Mouse (Mus musculus) mesoderm, embryonic 11.5 days (tissue): ENCODE measurements at regions not wholly inside any gene's neighbourhood (a gene's known extent, or its start where the extent isn't known, plus 50 kb on each side); places are given as distances from the start of the nearest gene placed in this dataset.

Experiments used
- DNase-seq: peaks from one replicate; pipeline ENCODE4 v3.0.0-alpha.2; 2012; ENCODE audit warnings: low read depth, low spot score

DNA sequence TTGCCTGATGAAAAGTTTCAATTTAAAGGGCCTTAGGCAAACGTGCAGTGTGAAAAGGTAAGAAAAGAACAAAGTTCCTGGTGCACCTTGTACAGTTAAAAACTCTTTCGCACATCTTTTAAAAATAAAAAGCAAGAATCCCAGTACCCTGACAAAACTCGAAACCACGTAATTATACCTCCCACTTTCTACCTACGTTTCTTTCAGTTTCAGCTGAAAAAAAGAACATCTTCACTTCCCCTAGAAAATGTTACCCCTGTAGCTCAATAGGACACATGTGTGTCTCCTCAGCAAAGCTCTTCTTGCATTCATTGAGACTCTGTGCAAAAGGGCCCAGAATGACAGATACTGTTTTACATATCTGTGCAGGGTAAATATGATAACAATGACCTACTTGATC, 113.2 kb downstream of the Spry2 start:
- no peak for DNase-seq

DNA sequence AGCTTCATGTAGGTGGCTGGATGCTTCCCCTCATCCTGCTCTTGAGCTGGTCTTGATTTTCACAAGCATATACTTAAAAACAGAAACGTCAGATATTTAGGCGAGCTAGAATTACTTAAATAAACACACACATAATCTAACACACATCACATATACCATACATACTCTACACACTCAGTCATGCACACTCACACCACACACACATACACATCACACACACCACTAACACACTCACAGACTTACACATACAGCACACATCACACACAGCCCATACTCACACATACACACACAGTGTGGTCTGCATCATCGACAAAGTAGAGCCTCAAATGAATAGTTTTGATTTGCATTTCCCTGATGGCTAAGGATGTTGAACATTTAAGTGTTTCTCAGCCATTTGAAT, 116.9 kb downstream of the Spry2 start:
- DNase-seq, result no peak

DNA sequence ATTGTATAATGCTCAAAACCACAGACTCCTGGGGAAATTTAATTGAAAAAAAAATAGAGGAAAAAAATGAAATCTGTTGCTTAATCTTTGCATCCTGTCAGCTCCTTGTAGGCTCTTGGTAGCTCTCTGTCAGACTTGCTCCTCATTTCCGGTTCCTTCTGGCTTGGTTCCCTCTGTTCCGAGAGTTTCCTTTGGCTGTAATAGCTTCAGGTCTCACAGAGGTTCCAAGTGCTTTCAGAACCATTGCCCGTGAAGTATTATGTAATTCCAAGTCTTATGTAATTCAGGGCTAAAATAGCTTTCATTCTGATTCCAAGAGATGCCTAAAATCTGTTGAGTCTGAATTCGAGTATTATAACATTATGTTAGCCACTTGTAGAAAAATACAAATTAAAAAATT, 117.3 kb downstream of the Spry2 start:
- no peak for DNase-seq

DNA sequence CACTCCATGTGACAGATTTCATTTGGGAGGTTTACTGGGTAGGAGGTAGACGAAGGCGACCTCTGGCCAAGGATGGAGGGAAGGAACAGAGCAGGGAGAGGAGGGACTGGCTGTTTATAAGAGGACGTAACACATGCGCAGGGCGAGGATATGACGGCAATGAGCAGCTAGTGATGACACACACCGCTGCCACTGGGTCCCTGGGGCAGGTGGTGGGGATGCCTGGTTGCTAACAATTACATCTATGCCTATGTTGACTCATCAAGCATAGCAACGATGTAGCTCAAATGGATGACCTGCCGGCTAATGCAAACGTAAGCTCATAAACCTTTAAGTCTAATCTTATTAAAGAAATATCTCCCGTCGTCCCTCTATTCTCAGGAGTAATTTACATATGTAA, 122.9 kb downstream of the Spry2 start:
- DNase-seq, result no peak

DNA sequence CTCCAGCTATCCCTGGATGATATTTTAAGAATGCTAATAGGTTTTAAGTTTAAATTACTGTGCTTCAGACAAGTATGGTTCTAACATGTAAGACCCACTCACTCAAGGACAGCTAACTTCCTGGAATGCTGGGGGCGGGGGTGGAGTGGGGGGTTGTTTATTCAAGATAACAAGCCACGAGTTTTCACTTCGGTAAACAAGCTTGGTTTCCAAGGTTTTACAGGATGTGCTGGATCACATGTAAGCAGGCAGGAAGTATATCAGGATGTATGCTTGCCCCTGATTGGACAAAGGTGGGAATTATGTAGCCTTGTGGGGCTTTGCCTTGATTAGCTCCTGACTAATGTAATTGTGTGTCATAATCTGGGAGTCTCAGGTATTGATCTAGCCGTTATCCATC, 129.5 kb downstream of the Spry2 start:
- no peak for DNase-seq

DNA sequence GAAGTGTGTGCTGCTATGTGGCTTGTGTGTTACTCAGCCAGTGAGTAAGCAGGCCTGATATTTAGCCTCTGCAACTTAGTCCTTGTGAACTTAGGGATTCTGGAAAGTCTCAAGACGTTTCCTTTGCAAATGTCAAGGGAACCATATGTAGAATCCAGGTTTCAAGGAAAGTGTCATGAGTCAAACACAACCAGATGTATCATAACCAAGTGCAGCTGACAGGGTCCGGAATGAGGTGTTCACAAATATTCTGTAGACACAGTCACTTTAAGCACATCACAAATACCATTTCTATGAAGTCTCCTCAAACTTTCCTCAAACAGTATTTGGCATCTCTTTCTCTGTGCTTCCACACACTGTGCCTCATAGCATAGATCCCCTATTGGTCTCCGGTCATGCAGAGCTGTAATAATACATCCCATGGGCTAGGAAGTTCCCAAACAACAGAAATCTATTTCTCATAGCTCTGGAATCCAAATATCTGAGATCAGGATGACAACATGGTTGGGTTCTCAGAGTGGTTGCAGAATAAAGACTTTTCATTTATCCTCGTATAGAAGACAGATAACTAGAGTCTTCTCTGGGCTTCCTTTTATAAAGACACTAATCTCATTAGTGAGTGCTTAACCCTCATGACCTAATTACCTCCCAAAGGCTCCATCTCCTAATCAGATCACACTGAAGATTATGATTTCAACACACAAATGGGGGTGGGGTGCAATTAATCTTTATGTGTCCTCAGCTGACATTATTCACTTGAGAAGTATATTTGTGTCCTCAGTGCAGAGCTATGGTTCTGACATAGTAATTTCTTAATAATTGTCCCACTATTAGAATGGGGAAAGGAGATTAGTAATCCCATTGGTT, 143.9 kb downstream of the Spry2 start:
- DNase-seq, result no peak

DNA sequence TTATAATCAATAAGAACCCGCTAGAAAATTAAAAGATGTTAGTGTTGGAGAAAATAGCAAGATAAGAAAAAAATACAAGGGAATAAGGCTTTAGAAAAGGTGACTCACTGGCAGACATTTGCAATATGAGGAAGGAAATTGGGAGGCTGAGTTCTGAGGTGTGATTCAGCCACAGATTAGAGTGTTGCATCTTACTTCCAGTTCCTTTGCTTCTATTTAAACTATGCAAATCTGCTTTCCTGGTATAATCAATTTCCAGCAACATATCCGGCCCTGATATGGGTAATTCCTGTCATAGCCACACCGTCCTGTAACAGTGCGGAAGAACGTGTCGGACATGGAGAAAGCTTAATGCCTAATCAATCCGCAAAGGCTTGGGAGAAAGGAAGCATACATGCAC, 144.9 kb downstream of the Spry2 start:
- DNase-seq, result no peak

DNA sequence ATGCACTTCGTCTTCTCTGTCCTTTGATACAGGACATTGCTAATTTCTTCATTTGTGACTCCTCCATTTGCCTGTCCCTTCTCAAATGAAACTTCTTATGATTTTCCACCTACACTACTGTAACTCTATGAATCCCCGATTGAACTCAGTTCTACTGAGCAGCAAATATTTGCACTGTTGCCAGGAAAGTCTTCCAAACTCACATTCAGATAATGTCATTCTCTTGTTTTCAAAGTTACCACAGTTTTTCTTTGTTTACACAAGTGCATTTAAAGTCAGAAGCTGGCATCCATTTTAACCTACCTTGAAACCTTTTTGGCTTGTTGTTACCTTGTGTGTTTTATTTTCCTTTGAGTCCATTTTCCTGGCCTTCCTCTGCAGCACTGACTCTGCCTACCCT, 152.0 kb downstream of the Spry2 start:
- no peak for DNase-seq

DNA sequence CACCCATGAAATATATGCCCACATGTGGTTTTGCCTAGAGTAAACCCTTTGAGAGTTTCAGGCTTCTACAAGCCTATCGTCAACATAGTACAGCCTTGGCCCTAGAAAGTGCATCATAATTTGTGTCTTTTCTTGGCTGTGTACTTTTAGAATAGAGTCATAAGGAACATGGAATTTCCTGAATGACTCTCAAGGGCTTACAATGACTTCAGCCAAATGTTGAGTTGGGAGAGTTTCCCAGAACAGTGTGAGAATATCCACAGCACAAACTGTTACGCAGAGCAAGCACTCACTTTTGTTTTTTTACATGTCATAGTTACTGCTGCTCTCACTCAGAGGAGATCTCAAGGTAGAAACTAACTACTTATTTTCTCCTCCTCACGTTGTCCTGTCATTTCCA, 152.5 kb downstream of the Spry2 start:
- no peak for DNase-seq

DNA sequence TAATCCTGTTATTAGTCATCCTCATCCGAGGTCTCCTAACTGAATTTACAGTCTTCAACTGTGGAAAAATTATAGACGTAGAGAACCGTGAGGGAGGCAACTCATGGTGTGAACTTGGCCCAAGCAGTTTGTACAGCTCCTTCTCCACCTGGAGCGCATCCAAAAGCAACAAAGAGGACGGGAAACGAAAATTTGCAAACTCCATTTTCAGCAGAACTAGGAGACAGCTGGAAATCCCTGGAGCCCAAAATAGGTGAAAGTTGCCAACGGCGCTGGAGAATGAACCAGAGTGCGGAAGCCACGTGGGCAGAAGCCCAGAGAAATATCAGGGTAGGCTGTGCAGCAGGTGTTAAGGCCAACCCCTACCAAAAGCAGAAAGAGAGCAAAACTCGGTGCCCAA, 155.7 kb downstream of the Spry2 start:
- no peak for DNase-seq

DNA sequence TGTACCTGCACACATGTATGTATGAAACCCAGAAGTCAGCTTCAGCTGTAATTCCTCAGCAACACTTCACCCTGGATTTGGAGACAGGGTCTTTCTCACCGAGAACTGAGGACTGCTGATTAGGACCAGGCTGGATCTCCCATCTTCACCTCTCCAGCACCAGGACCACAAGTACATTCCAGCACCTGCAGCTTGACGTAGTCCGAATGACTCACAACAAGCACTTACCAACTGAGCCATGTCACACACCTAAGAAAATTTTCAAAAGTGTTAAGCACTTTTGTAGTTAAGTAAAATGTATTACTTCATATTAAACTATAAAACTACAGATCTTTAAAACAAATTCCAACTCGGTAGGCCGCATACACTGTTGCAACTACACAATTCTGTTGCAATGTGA, 158.1 kb downstream of the Spry2 start:
- DNase-seq, result no peak

DNA sequence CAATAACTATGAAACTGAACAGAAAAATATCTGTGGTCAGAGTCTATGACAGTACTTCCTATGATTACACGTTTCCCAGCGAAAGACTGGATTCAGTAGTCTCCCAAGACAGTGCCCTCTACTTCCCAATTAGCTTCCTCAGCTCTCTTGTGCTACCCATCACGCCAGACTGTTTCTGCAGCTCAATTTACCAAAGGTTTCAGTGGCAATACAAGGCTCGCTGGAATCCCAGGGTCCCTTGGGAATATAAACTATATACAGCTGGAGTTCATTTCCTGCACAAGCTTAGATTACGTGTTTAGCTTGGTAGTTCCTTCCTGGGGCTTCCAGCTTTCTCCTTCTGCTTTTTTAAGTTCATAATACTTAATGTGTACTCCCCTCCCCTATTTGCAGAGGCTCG, 160.3 kb downstream of the Spry2 start:
- peak; percentile 74 for DNase-seq

DNA sequence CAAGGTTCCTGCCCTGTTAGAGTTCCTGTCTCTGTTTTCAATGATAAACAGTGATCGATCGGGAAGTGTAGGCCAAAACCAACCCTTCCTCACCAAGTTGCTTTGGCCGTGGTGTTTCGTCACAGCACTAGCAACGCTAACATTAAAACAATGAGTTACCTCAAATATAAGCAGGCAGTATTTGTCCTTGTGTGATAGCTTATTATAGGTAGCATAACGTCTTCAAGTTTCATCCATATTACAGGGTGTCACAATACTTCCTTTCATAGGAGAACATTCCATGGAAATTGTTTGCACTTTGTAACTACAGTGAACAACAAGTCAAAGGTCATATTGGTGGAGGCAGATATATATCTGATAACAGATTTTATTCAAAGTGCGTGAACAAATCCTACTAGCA, 162.3 kb downstream of the Spry2 start:
- DNase-seq, result no peak

DNA sequence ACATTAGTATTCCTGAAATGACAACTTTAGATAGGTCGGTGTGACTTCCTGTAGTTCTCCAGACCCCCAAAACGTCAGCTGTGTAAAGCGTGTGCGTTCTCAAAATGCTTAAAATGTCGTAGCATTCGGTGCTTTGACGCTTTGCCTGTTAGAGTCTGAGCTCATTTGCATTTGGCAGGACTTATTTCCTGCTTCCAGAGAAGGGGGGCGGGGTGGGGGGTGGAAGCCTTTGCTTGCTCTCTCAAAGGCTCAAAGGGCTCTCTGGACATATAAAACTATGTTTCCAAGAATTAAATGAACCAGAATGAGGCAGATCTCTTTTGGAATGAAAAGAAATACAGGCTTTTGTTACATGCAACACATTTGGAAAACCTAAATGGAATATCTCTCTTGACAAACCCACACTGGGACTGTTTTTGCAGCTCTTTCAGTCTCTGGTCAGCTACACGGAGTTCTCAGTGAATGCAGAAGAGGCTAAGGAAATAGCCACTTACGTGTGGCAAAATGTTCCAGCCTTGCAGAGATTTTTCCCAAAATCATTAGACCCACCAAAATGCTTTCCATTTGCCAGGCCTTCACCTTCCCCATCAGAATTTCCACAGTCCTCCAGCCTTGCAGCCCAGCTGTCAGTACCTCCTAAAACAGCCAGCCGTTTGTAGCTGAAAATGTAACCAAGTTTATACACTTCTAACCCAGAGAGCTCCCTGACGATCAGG, 163.4 kb downstream of the Spry2 start:
- peak; percentile 51 for DNase-seq

DNA sequence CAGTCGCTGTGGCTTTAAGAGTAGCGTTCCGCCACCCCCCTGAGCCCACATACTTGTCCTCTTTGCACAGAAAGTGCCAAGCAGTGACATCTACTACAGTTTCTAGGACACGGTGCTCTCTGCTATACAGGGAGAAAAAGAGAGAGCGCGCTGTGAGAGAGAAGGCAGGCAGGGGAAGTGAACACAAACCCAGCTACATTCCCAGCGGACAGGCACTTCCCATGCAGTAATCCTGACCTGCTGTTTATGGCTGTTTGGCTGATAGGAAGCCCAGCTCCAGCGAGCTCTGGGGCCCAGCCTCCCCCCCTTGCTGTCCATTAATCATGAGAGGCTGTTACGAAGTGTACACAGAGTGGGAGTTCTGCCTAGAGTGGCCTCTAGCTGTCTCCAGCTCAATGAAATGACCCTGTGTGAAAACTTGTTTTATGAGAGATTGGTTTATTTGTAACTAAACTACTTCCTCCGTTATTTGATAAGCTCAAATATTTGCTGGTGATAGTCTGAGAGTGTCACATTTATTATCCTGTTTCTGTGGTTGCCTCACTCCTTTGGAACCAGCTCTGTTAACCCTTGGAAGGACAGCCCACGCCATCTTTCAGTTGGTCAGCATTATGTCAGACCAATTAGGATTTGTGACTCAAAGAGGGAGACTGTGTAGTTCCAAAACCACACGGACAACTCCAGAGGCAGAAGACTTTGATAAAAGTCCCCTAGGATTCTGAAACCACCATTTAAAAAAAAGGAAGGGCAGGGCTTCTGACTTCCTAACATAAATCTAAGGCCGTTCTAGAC, 164.2 kb downstream of the Spry2 start:
- peak; percentile 91 for DNase-seq

DNA sequence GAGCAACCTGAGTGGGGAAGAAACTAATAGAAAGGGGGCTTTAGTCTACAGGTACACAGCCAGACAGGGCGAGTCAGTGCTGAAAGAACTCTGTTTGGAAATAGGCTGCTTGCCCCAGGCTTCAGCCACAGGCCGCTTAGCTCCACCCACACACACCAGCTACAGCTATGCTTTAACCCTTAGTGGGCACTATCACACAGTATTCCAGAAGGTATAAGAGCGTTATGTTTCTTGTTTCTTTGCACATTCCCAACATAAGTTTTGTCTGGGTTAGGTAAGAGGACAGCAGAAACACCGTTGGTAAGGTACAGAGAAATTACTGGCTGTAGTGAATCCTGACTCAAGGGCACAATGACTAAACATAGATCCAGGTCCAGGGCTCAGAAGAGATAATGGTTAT, 165.8 kb downstream of the Spry2 start:
- peak; percentile 48 for DNase-seq

DNA sequence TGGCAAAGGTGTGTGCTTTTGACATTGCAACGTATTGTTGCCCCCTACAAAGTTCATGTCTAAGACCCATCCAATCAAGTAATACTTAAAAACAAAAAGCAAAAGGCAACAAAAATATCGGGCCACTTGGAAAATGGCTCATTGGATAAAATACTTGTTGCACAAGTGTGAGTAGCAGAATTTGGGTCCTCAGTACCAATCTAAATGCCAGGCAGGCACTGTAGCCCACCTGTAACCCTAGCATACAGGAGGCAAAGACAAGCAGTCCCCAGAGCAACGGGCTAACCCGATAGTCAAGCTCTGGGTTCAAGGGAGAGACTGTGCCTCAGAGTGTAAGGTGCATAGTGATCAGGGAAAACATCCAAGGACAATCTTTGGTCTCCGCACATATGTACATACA, 167.8 kb downstream of the Spry2 start:
- DNase-seq, result no peak

DNA sequence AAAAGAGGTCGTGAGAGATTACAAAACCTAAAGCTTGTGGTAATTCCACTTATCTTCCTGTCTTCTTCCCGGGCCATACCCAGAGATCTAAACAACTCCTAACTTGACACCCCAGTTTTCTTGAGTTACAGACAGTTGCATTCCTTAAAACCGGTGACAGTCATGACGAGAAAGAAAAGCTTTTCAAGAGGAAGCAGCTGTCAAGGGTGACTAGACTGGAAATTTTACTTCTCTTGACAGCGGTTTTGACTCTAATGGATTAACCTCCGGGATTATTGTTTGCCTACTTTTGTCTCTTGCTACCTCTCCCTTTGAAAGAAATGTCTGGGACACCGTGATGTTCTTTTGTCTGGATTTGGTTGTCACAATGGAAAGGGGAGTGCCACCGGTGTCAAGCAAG, 170.9 kb downstream of the Spry2 start:
- DNase-seq, result no peak

DNA sequence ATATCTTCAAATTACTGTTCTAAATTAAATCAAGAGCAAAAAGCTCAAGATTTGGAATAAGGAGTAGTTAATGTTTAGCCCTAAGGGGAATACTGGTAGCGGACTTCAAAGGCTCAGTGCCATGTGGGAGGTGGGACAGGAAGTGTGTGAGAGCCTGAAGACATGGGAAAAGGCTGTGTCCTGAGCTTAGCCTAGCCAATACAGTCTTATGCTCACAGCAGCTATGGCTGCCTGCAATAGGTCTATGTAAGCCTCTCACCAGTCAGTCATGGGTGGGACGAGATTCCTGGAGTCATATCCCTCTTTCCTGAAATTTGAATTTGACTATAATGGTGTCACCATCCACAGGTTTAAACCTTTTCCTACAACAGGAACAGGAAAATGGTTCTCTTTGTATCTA, 173.7 kb downstream of the Spry2 start:
- no peak for DNase-seq

DNA sequence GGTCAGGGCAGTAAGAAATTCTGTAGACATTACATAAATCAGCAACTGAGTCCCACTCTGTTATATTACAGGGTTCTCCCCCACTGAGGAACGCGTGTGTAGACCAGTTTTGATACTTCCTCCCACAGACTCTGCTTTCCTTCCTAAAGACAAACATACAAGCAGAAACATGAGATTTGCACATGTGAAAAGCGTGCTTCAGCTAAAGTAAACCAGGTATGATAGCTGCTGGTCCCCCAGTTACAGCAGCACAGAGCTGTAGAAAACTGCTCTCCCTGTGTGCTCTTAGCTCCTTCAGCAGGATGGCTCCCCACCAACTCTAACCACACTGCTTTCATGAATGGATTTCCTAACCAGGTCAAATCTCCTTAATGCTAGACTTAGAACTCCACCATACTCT, 175.0 kb downstream of the Spry2 start:
- DNase-seq, result no peak

DNA sequence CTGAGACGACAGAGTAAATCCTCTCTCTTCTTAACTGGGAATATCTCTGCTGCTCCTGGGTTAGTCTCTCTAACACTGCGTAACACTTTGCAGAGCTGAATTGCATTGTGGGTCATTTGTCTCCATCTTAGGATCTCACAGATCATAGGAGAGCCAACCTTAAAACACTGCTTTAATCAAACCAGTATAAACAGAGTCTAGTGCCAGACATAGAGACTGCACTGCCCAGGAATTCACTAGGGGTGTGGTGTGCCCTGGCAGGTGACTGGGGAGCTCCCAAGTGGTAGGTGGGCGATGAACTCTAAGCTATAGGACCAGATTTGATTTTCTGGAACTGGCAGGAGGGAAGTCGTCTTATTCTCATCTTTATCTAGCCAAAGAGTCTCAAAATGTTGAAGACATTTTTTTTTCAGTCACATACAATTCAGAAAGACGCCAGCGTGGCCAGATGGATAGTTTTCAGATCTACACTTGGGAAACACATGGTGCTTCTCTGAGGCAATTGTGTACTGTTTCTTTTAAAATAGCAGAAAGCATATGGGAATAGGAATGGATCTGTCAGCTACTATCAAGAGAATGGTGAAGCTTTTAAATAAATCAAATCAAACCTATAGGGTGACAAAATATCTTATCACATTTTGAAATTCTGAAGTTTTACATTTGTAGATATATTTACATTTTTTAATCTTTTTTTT, 175.7 kb downstream of the Spry2 start:
- no peak for DNase-seq
